Mouse (Mus musculus) adrenal gland, adult (tissue): ENCODE data around the gene Lin54.

Source experiments
- DNase-seq, 2 experiments: peaks; one replicate each; pipeline ENCODE4 v3.0.0; 2022 to 2023; ENCODE audit warnings: low spot score in 1 of 2; ENCODE audit not compliant: inconsistent age in 2 of 2

Gene Lin54

DNA sequence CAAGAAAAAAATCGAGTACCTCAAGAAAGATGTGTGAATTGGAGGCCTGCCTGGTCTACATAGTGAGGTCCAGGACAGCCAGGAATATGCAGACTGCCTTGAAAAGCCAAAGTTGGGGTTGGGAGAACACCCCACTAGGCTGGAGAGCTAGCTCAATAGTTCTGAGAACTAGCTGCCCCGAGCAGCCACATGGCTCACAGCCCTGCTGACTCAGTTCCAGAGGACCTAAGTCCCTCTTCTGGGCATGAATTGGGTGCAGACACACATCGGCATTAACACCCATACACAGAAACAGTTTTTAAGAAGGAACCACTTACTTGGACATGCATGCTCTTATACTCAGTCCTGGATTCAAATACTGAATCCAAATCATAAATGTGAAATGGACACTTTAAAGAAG lies 76.2 kb downstream of the Lin54 start:
- DNase-seq: no peak

DNA sequence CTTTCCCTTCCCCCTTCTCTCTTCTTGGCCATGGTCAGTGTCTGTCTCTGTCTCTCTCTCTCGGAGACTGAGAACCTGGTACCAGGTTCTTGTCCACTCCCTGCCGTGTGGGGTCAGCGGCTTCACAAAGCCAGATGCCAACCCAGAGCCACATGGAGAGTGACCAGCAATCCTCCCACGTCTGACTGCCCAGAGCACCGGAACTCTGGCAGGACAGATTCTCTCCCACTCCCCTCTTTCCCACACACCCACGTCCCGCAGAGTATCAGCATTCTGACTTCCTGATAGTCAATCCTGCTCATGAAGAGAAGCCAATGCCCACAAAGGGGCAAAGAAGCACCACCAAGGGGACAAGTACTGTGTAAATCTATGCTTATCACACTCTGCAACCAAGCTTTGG lies 76.8 kb downstream of the Lin54 start:
- no peak for DNase-seq

DNA sequence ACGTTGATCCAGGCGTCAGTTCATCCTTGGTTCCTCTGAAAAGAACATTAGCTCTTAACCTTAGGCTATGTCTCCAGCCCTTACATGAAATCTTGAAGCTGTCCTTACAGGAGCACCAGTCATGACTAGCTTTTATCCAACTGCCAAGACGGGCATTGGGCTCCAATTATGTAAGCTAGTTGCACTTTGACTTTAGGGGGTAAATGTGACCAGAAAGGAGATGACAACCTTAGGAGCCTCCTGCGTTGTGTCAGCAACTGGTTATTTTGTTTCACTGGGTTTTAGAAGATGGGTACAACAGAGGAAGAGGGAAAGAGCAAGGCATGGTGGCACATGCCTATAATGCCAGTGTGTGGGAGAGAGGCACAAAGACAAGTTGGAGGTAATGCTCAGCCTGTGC lies 81.6 kb downstream of the Lin54 start:
- no peak for DNase-seq

DNA sequence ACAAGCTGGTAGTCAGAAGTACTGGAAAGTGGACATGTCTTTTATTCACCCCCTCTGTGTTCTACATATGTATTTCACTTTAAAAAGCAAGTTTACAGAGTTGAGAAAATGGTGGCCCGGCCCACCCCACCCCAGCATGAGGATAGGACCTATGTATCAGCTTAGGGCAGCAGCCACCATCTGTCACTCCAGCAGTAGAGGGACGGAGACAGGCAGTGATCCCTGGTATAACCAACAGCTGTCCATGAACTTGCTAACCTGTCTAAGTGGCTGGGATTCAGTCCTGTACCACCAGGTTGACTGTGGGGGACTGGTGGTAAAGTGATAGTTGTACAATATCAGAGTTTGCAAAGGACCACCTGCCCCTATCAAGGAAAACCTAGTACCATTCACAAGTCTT lies 82.4 kb downstream of the Lin54 start:
- DNase-seq: no peak

DNA sequence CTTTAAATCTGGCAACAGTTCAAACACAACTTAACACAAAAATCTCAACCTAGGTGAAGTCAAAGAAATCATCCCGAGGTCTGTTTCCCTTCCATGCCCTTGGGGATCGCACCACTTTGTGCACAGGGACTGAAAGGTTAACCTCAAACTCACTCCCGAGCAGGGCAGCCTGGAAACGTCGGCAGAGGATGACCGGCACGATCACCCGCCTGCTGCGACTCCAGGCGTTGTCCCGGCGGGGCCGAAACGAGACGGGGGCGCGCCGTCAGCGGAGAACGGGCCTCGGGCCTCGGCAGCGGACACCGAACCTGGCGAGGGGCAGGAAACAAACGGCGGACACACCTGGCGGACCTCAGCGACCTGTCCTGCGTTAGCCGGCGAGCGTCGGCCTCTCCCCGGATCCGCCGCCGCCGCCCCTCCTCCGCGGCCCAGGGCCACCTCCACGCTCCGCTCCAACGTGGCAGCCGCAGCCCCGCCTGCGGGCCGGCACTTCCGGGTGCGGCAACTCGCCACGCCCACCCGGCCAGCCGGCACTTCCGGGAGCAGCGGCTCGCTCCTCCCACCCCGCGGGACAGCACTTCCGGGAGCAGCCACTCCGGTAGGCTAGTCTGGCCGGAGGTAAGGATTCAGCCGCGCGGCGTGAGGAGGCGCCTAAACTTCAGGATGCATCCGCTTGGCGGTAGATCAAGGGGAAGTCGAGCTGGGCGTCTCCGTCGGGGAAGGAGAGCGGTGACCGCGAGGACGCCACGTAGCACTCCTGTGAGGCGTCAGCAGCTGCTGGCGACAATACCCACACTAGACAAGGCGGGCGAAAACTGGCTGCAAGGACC lies 84.5 kb downstream of the Lin54 start, which contains the start of gene Sec31a:
Sec31a (minus strand) TSS at position 474 of the 830 bp plus-strand sequence.
- peak; percentile 99 for DNase-seq

DNA sequence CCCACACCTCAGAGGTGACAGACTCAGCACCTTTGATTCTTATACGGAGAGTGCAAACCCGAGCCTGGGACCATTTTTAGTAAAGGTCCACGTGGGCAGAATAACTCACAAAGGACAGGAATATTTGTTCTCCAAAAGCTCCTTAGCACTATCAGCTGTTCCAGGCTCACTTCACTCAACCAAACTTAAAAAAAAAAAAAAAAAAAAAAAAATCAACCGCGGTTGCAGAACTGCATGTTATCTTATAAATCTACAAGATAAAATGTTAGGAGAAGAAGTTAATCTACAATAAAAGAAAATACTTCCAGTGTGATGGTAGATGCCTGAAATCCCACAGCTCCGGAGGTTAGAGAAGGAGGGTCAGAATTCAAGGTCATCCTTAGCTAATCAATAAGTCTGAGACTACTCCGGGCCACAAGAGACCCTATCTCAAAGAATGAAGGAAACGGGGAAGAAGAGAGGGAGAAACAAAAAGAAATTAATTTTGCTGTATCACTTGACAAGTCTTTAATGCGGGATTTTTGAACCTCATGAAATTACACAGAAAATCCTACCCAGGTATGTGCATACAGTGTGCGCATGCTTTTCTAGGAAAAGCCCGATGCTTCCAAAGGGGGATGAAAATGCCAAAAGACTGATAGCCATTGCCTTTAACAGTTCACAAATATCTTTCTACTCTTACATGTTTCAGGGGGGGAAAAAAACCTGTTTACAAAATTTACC lies 85.8 kb downstream of the Lin54 start:
- no peak for DNase-seq

DNA sequence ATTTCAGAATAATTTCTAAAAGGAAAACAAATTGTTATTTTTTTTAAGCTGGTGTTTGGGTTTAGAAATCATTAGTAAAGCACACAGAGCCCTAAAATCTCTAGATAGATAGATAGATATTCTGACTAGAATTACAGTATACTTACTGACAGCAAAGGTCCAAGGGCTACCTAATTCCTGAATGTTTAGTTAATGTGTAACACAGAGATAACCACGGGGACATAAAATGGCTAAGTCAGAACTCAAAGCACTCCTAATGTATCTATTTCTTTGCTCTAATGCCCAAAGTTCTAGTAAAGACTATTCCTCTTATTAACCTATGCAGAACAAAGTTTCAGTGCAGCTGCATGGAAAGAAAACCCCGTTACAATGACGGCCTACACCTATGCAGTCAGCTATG lies 87.6 kb downstream of the Lin54 start:
- DNase-seq: no peak

DNA sequence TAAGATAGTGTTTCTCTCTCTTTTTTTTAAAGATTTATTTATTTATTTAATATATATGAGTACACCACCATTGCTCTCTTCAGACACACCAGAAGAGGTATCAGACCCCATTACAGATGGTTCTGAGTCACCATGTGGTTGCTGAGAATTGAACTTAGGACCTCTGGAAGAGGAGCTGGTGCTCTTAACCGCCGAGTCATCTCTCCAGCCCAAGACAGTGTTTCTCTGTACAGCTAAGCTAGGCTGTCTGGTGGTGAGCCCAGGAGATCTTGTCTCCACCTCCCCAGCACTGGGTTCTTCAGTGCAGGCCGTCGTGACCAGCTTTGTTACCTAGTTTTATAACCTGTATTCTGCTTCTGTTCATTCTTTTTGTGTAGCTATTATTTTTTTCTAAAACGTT lies 90.2 kb downstream of the Lin54 start:
- no peak for DNase-seq

DNA sequence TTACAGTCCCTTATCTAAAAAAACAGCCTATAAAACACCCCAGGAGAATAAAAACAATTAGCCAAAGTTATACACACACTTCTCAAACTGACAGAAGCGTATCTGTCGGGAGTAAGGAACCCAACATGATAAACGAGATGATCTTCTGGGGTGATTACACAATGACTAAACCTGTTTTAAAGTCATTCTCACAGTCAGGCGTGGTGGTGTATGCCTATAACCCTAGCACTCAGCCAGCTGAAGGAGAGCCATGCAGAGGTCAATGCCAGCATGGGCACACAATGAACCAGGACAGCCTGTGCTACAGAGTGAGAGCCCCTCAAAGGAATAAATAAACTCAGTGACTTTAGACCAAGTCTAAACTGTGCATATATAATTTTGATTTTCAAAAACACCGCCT lies 92.0 kb downstream of the Lin54 start:
- peak in 1 of 2 experiments; percentile 36 for DNase-seq

DNA sequence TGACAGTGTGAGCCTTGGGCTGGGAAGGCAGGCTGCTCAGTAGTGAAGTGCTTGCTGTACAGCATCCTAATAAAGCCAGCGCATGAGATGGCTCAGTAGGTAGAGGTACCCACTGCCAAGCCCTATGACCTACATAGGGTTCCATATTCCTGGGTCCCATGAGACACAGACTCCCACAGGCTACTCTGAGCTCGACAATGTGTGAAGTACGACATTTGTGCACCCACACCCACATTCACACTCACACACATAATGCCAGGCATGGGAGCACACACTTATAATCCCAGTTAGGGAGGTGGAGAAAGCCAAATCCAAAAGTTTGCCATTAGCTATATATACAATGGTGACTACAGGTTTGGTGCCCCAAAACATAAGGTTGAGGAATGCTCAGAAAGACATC lies 103.7 kb downstream of the Lin54 start:
- no peak for DNase-seq

DNA sequence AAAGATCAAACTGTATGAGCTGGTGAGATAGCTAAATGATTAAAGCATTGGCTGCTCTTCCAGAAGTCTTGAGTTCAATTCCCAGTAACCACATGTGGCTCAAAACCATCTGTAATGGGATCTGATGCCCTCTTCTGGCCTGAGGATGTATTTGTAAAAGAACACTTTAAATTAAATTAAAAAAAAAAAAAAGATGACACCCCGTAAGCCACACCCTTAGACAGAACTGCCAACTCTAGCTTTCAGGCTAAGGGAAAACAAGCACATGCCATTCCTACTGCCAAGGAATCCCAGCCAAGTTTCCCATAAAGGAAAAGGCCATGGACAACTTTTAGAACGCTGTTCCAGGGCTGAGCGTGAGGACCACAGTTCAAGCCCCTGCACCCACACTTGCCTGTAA lies 106.8 kb downstream of the Lin54 start:
- DNase-seq: peak in 1 of 2 experiments; percentile 36

DNA sequence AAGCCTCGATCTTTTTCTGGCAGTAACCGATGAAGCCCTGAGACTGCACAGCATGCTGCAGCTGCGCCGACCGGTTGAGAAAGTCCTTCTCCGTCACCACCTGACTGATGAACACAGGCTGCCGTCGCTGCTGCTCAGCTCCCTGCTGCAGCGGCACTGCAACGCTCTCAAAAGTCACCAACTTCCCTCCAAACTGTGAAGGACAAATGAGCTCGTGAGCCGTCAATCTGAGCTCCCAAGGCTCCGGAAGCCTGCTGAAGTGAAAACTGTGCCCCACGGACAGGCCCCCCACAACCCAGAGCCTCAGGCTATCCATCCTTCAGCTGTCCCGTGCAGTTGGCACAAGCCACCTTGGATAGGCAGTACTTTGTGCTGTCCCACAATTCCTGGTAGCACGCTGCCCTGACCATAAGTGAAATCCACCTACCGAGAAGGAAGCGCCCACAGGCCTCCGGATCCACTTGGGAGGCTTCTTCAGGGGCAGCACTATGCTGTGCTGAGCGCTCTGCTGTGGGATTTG lies 107.9 kb downstream of the Lin54 start:
- DNase-seq: peak; percentile 68 to 82
